Mouse (Mus musculus) urinary bladder, postnatal 14 days (tissue): ENCODE results near the gene 1110032F04Rik.
"Not testable (repeated sequence)": the region's sequence is repeated elsewhere in the genome, so short reads cannot be mapped to it uniquely, and the experiment has no call there.

Source experiments
- DNase-seq: peaks from one replicate; pipeline ENCODE4 v3.0.0; 2021; ENCODE audit warnings: low spot score

1110032F04Rik gene

GRCm38 (mm10) chr3:68869211-68869690 is at the start of gene 1110032F04Rik:
1110032F04Rik (plus strand) TSS chr3:68869586.
- DNase-seq, result peak; percentile 5

- no peak for DNase-seq
These were observed 48.0 kb upstream of the 1110032F04Rik start for GRCm38 (mm10) chr3:68821406-68821805.

- DNase-seq, result no peak
These were observed 47.5 kb upstream of the 1110032F04Rik start for GRCm38 (mm10) chr3:68821926-68822341.

- DNase-seq, result peak; percentile 37
These were observed 45.3 kb upstream of the 1110032F04Rik start for GRCm38 (mm10) chr3:68823876-68824764.

DNA sequence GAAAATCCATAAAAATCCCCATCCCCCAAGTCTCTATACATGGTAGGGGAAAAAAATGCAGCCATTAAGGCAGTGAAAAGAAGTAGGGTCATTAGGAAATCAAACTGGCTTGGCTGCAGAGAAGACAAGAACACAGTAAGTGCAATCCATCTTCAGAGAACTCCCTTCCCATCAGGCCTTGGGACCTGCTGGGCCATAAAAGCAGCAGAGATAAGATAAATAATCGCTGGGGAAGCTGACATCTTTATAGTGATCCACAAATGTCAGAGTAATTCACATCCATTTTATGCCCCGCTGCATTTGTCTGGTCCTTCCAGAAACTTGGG is 44.7 kb upstream of the 1110032F04Rik start:
- no peak for DNase-seq

DNA sequence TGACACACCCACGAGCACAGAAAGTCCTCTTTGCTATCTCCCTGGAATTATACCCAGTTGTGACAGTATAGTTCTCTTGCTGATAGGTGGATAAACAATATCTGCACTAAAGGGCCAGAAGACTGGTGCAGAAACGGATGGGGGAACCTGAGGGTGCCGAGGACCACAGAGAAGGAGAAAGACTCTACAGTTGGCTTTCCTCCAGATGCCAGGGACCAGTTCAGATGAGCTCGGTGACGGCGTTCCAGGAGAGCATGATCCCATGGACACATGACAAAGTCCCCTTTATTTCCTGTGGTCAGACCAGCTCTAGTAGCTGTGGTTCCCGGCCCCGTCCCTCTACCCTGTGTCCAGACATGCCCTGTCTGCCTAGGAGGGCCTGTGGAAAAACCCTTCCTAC is 44.2 kb upstream of the 1110032F04Rik start:
- DNase-seq, result no peak

DNA sequence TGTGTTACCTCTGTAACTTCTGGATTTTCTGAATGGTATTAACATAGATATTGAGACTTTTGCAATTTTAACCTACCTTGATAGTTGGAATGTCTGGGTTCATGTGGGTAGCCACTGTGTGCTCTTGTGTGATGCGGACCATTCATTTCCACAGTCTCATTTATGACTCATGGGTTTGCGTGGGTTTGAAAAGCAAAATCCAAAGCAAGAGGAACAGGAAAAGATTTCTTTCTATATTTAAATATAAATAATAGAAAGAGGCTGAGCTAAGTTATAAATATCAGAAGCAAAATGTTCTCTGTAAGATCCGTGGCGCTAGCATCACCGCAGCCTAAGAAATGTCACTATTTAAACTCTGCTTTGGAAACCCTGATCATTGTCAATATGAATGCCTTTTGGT is 41.7 kb upstream of the 1110032F04Rik start:
- no peak for DNase-seq

- no peak for DNase-seq
These were observed 39.4 kb upstream of the 1110032F04Rik start for GRCm38 (mm10) chr3:68829944-68830343.

DNA sequence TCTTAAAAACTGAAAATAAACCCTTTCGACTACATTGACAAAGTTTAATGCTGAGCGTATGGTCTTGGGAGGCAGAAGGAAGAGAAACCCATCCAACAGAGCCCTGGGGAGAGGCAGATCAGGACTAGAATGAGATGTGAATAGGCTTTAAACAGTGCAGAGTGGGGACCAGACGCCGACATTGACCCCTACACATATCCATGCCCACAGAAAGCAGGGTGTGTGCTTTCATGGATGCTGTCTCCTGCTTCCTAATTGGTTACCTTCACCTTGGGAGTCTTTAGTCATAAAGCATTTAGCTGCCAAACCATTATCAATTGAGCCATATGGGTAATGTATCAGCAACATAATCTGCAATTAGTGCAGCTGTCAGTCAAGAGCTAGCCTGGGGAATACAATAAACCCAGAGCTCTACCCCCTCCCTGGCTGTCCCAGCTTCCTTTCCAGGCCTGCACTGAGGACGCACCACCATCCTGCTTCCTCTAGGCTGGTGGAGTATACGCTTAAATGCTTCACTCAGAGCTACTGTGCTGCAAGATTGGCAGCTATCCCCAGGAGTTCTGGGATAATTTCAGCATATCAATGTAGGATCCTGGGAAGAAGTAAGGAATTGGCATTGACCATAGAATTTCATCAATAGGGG is 32.4 kb upstream of the 1110032F04Rik start:
- no peak for DNase-seq

- no peak for DNase-seq
These were observed 29.2 kb upstream of the 1110032F04Rik start for GRCm38 (mm10) chr3:68840206-68840605.

- DNase-seq, result no peak
These were observed 25.4 kb upstream of the 1110032F04Rik start for GRCm38 (mm10) chr3:68844025-68844424.

DNA sequence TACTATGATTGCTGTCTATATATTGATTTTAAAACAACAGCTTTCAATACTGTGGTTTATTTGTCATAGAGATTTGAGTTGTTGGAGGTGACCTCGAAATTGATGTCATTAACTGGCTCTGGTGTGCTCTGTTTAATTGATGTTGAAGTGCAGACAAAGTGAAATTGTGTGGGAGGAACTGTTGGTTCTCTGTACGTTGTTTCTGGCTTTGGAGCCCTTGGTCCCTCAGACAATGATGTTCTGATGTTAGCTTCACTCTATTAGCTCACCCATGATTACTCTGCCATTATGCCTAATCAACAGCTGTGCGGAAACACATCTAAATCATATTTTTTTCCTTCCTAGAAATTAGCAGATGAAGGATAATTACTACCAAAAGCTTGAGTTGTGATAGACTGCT is 21.1 kb upstream of the 1110032F04Rik start:
- no peak for DNase-seq

GRCm38 (mm10) chr3:68852414-68852813 is 17.0 kb upstream of the 1110032F04Rik start:
- no peak for DNase-seq

GRCm38 (mm10) chr3:68869691-68870567 is 543 bp downstream of the 1110032F04Rik start:
- peak; percentile 14 for DNase-seq

GRCm38 (mm10) chr3:68870568-68870950 is 1.2 kb downstream of the 1110032F04Rik start:
- no peak for DNase-seq

GRCm38 (mm10) chr3:68874079-68874478 is 4.7 kb downstream of the 1110032F04Rik start:
- no peak for DNase-seq

DNA sequence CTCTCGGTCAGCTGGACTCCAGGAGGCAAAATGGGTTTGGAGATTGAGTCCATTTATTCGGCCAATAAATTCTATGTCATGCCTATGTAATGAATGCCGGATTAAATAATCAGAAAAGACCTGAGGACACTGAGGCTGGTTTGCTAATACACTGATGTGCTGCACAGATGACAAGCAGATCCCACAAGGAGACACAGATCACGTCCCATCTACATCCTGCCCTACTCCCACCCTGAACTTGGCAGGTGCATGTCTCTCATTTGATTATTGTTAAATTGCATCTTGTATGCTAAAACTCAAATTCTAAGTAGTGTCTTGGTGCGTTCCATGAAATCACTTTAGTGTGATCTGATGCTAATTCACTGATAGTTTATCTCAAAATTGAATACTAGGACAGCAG is 17.5 kb downstream of the 1110032F04Rik start:
- DNase-seq, result no peak

- DNase-seq, result no peak
These were observed 26.0 kb downstream of the 1110032F04Rik start for GRCm38 (mm10) chr3:68895426-68895825.

DNA sequence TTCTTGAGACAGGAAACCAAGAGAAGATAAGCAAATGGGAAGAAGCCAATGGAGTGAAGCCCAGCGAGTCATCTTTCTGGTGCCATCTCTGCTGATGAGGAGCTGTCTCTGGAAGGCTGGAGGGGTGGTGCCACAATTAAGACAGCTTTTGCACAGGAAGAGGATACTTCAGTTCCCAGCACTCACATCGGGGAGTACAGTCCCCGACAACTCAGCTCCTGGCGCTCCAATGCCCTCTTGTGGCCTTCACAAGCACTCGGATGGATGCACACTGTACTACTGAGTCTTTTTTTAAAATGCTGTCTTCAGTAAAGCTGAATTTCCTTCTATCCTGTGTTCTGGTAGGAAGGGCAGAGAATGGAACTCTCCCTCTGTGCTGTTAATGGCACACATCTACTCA is 27.8 kb downstream of the 1110032F04Rik start:
- DNase-seq, result no peak

- not testable (repeated sequence) for DNase-seq
These were observed 33.2 kb downstream of the 1110032F04Rik start for GRCm38 (mm10) chr3:68902636-68903035.

- DNase-seq, result no peak
These were observed 35.8 kb downstream of the 1110032F04Rik start for GRCm38 (mm10) chr3:68904902-68905778.
